Mouse (Mus musculus): Measurements from ENCODE around the gene Kpnb1. TPM values are rescaled to one million over a fixed set of nuclear protein-coding genes. Genes with fewer than 3 reads are reported as not detected.

Gene Kpnb1
- polyA plus RNA-seq, 1 experiment from 2014 or later = 39.0 TPM

- Histone ChIP-seq H3K4me3 (replicated peaks; ENCODE audit: low read length) (peak overlapping the region; percentile 43), H3K4me2 (ENCODE audit: low read length) (peak overlapping the region; percentile 68), H3K9me3 (ENCODE audit: control insufficient read depth, low read length) (no peaks in the 10 kb centered on the region), H3K4me1 (replicated peaks; ENCODE audit: control insufficient read depth, insufficient read depth, low read length) (peaks cover 13% of the 10 kb centered on the region), H3K36me3 (ENCODE audit: control insufficient read depth, insufficient read depth) (no peaks in the 10 kb centered on the region), H3K27me3 (replicated peaks; ENCODE audit: control insufficient read depth, insufficient read depth, low read length) (no peaks in the 10 kb centered on the region), H3K9ac (replicated peaks; ENCODE audit: low read depth, low read length) (peak overlapping the region; percentile 67), H3K27ac (ENCODE audit: low read length) (no peak overlapping the region)
- ATAC-seq = no peak
- WGBS = 12% methylated on average over 15 of the region's 15 CpGs
Measured at GRCm38 (mm10) chr11:97139256-97139655, 48.4 kb downstream of the Kpnb1 start.

- 4% methylated on average over 60 of the region's 69 CpGs for WGBS
- no peak overlapping the region for H3K27ac ChIP-seq (ENCODE audit: low read length)
- peak; percentile 67 for ATAC-seq
Measured at GRCm38 (mm10) chr11:97138554-97139226, 49.0 kb downstream of the Kpnb1 start.

GRCm38 (mm10) chr11:97133270-97133669 lies 54.4 kb downstream of the Kpnb1 start:
- no peaks in the 10 kb centered on the region for H3K36me3 ChIP-seq (ENCODE audit: control insufficient read depth, insufficient read depth)
- no peak for ATAC-seq
- no peaks in the 10 kb centered on the region for H3K9me3 ChIP-seq (ENCODE audit: control insufficient read depth, low read length)
- H3K4me3 ChIP-seq (replicated peaks; ENCODE audit: low read length) = no peak overlapping the region
- H3K4me2 ChIP-seq (ENCODE audit: low read length) = no peak overlapping the region
- no peak overlapping the region for H3K27ac ChIP-seq (ENCODE audit: low read length)
- 67% methylated on average over 5 of the region's 5 CpGs for WGBS
- H3K9ac ChIP-seq (replicated peaks; ENCODE audit: low read depth, low read length) = no peak overlapping the region
- H3K27me3 ChIP-seq (replicated peaks; ENCODE audit: control insufficient read depth, insufficient read depth, low read length) = no peaks in the 10 kb centered on the region
- H3K4me1 ChIP-seq (replicated peaks; ENCODE audit: control insufficient read depth, insufficient read depth, low read length) = no peaks in the 10 kb centered on the region; the same call in 1 of the 2 replicates

More at GRCm38 (mm10) chr11:97138554-97139226, 49.0 kb downstream of the Kpnb1 start:
- no peaks in the 10 kb centered on the region for H3K9me3 ChIP-seq (ENCODE audit: control insufficient read depth, low read length)
- no peaks in the 10 kb centered on the region for H3K36me3 ChIP-seq (ENCODE audit: control insufficient read depth, insufficient read depth)
- peaks cover 13% of the 10 kb centered on the region for H3K4me1 ChIP-seq (replicated peaks; ENCODE audit: control insufficient read depth, insufficient read depth, low read length)
- peak overlapping the region; percentile 43 for H3K4me3 ChIP-seq (replicated peaks; ENCODE audit: low read length)
- H3K27me3 ChIP-seq (replicated peaks; ENCODE audit: control insufficient read depth, insufficient read depth, low read length) = no peaks in the 10 kb centered on the region
- H3K4me2 ChIP-seq (ENCODE audit: low read length) = peak overlapping the region; percentile 68
- peak overlapping the region; percentile 67 for H3K9ac ChIP-seq (replicated peaks; ENCODE audit: low read depth, low read length)

GRCm38 (mm10) chr11:97132185-97132584 lies 55.5 kb downstream of the Kpnb1 start:
- 28% methylated on average over 6 of the region's 6 CpGs for WGBS
- no peak overlapping the region for H3K9ac ChIP-seq (replicated peaks; ENCODE audit: low read depth, low read length)
- H3K9me3 ChIP-seq (ENCODE audit: control insufficient read depth, low read length) = no peaks in the 10 kb centered on the region
- no peaks in the 10 kb centered on the region; the same call in 1 of the 2 replicates for H3K27me3 ChIP-seq (replicated peaks; ENCODE audit: control insufficient read depth, insufficient read depth, low read length)
- H3K4me3 ChIP-seq (replicated peaks; ENCODE audit: low read length) = no peak overlapping the region
- no peaks in the 10 kb centered on the region for H3K36me3 ChIP-seq (ENCODE audit: control insufficient read depth, insufficient read depth)
- H3K27ac ChIP-seq (ENCODE audit: low read length) = no peak overlapping the region
- H3K4me2 ChIP-seq (ENCODE audit: low read length) = no peak overlapping the region
- 0 out of 2 replicates have a peak, but pooled peaks cover 3% of the 10 kb centered on the region for H3K4me1 ChIP-seq (replicated peaks; ENCODE audit: control insufficient read depth, insufficient read depth, low read length)
- ATAC-seq = no peak

GRCm38 (mm10) chr11:97131683-97132082 lies 56.0 kb downstream of the Kpnb1 start:
- 78% methylated on average over 2 of the region's 2 CpGs for WGBS
- no peaks in the 10 kb centered on the region for H3K36me3 ChIP-seq (ENCODE audit: control insufficient read depth, insufficient read depth)
- no peak overlapping the region for H3K4me2 ChIP-seq (ENCODE audit: low read length)
- no peaks in the 10 kb centered on the region for H3K9me3 ChIP-seq (ENCODE audit: control insufficient read depth, low read length)
- H3K9ac ChIP-seq (replicated peaks; ENCODE audit: low read depth, low read length) = no peak overlapping the region
- H3K27me3 ChIP-seq (replicated peaks; ENCODE audit: control insufficient read depth, insufficient read depth, low read length) = no peaks in the 10 kb centered on the region; the same call in 1 of the 2 replicates
- H3K4me1 ChIP-seq (replicated peaks; ENCODE audit: control insufficient read depth, insufficient read depth, low read length) = peaks cover 7% of the 10 kb centered on the region; the same call in 1 of the 2 replicates
- no peak overlapping the region for H3K27ac ChIP-seq (ENCODE audit: low read length)
- ATAC-seq = no peak
- H3K4me3 ChIP-seq (replicated peaks; ENCODE audit: low read length) = no peak overlapping the region

GRCm38 (mm10) chr11:97130318-97130717 lies 57.4 kb downstream of the Kpnb1 start:
- Histone ChIP-seq H3K27ac (ENCODE audit: low read length) (no peak overlapping the region), H3K27me3 (replicated peaks; ENCODE audit: control insufficient read depth, insufficient read depth, low read length) (no peaks in the 10 kb centered on the region; the same call in 1 of the 2 replicates), H3K4me2 (ENCODE audit: low read length) (no peak overlapping the region), H3K4me1 (replicated peaks; ENCODE audit: control insufficient read depth, insufficient read depth, low read length) (peaks cover 8% of the 10 kb centered on the region; the same call in 1 of the 2 replicates), H3K4me3 (replicated peaks; ENCODE audit: low read length) (no peak overlapping the region), H3K9ac (replicated peaks; ENCODE audit: low read depth, low read length) (no peak overlapping the region), H3K9me3 (ENCODE audit: control insufficient read depth, low read length) (no peaks in the 10 kb centered on the region), H3K36me3 (ENCODE audit: control insufficient read depth, insufficient read depth) (no peaks in the 10 kb centered on the region)
- WGBS = 79% methylated on average over 7 of the region's 7 CpGs
- ATAC-seq = no peak

- Histone ChIP-seq H3K27ac (ENCODE audit: low read length) (no peak overlapping the region), H3K27me3 (replicated peaks; ENCODE audit: control insufficient read depth, insufficient read depth, low read length) (no peaks in the 10 kb centered on the region; the same call in 1 of the 2 replicates), H3K36me3 (ENCODE audit: control insufficient read depth, insufficient read depth) (no peaks in the 10 kb centered on the region), H3K4me3 (replicated peaks; ENCODE audit: low read length) (no peak overlapping the region), H3K4me1 (replicated peaks; ENCODE audit: control insufficient read depth, insufficient read depth, low read length) (peaks cover 8% of the 10 kb centered on the region; the same call in 1 of the 2 replicates), H3K9me3 (ENCODE audit: control insufficient read depth, low read length) (no peaks in the 10 kb centered on the region), H3K4me2 (ENCODE audit: low read length) (no peak overlapping the region), H3K9ac (replicated peaks; ENCODE audit: low read depth, low read length) (no peak overlapping the region)
- WGBS = 74% methylated on average over 3 of the region's 3 CpGs
- ATAC-seq = no peak
Measured at GRCm38 (mm10) chr11:97128956-97129355, 58.7 kb downstream of the Kpnb1 start.

GRCm38 (mm10) chr11:97127470-97128223 lies 60.0 kb downstream of the Kpnb1 start:
- Histone ChIP-seq H3K9me3 (ENCODE audit: control insufficient read depth, low read length) (no peaks in the 10 kb centered on the region), H3K27me3 (replicated peaks; ENCODE audit: control insufficient read depth, insufficient read depth, low read length) (no peaks in the 10 kb centered on the region; the same call in 1 of the 2 replicates), H3K27ac (ENCODE audit: low read length) (no peak overlapping the region), H3K4me3 (replicated peaks; ENCODE audit: low read length) (peak overlapping the region; percentile 45), H3K4me2 (ENCODE audit: low read length) (peak overlapping the region; percentile 77), H3K9ac (replicated peaks; ENCODE audit: low read depth, low read length) (peak overlapping the region; percentile 56), H3K4me1 (replicated peaks; ENCODE audit: control insufficient read depth, insufficient read depth, low read length) (peaks cover 8% of the 10 kb centered on the region; the same call in 1 of the 2 replicates), H3K36me3 (ENCODE audit: control insufficient read depth, insufficient read depth) (no peaks in the 10 kb centered on the region)
- WGBS = 19% methylated on average over 19 of the region's 19 CpGs
- ATAC-seq = 0 out of 2 replicates have a peak, but pooled peaks have one; percentile 18

All from forebrain, embryonic 16.5 days (tissue).